Mouse (Mus musculus): ENCODE results near the gene Nrip2.
A peak's percentile ranks its signal among the peaks of the same experiment; 100 is the strongest.
"Not testable (repeated sequence)": the region's sequence is repeated elsewhere in the genome, so short reads cannot be mapped to it uniquely, and the experiment has no call there.

The Nrip2 gene

DNA sequence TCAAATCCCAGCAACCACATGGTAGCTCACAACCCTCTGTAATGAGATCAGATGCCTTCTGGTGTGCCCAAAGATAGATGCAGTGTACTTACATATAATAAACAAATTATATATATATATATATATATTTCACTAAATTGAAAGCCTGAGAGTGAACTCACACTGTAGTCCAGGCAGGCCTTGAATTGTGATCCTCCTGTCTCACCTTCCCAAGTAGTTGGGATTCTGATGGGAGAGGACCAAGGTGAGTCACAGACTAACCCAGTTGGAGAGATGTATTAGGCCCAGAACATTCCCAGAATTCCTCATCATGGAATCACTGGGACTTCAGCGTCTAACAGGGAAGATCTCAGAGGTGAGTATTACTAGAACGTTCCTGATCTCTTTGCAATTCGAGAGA lies at the start of gene Nrip2:
Gene Nrip2, plus strand, starts transcription at position 301 of the 400 bp plus-strand sequence.
- DNase-seq (ENCODE audit: low spot score) = no peak

DNA sequence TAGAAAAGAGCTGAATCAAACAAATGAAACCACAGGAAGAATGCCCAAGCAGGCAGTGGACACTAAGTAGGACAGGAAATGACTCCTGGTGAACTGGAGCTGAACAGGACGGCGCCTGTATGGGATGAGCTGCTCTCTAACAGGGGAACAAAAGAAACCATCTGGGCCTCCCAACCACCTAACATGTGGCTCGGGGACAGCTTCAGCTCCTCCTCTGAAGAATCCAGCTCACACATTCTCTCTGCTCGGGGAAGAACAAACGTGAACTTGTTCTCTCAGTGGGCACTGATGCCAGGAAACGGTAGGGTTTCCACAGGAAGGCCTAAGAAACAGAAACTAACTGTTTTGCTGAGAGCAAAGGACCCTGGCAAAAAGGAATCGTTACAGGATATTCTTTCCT lies 49.4 kb upstream of the Nrip2 start:
- no peak for DNase-seq (ENCODE audit: low spot score)

DNA sequence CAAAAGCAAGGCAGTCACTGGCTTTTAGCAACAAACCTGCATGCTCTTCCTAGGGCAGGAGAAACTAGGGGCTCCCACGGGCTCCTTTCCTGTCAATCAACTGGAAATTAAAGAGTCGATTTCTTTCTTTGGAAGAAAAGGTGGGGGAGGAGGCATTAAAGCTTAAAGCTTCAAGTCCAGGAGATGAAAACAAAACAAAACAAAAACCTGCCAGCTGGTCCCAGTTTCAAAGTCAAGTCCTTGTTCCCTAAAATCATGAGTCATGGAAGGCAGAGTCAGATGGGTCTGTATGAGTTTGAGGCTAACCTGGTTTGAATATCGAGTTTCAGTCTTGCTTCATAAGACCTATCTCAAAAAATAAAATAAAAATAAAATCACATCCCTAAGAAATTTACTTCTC lies 45.0 kb upstream of the Nrip2 start:
- DNase-seq (ENCODE audit: low spot score) = no peak

DNA sequence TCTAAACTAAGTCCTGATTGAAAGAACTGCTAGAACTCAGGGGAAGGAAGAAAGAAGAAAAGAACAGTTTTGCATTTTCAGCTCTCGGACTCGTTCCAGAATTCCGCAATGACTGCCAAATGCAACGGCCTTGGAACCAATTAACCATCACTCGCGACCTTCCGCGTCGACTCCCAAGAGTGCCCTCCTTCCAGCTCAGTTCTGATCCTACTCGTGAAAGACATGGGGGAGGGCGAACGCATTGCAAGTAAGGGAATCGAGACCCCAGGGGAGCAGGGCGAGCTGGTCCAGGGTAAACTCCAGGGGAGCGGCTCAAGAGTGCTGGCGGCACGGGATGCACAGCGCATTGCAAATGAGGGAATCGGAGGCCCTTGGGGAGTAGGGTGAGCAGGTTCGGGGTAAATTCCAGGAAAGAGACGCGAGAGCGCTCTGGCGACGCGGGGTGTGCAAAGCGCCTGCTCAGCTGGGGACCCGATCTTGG lies 43.9 kb upstream of the Nrip2 start:
- peak; percentile 20 for DNase-seq (ENCODE audit: low spot score)

DNA sequence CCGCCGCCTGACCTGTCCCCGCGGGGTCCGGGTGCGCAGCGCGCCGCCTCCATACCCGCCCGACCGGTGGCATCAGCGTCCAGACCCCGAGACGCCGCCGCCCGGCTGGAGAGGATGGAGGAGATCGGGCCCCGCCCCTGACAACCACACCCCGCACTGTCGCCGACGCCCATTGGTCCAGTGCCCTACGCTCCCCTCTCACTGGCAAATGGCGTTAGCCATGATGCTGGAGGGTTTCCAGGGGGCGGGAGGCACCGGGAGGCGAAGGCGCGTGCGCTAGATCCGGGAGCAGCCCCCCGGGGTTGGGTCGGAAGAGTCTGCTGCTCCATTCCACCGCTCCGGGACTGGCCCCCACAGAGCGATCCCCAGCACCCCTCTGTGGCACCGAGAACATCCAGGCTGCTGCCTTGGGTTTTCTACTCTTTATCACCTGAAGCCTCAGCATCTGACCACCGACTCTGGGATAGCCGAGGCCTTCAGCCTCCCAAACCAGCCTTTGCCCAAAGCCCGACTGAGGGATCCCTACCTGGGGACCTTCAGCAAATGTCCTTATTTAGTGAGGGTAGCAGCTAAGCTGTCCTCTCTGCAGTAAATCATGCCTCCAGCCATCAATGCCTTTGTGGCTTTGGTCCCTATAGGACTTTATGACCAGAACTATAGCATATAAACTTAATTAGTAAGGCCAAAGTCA lies 43.2 kb upstream of the Nrip2 start, which contains the start of gene Tulp3:
Gene Tulp3, minus strand, starts transcription at position 126 of the 691 bp plus-strand sequence.
- peak; percentile 96 for DNase-seq (ENCODE audit: low spot score)

DNA sequence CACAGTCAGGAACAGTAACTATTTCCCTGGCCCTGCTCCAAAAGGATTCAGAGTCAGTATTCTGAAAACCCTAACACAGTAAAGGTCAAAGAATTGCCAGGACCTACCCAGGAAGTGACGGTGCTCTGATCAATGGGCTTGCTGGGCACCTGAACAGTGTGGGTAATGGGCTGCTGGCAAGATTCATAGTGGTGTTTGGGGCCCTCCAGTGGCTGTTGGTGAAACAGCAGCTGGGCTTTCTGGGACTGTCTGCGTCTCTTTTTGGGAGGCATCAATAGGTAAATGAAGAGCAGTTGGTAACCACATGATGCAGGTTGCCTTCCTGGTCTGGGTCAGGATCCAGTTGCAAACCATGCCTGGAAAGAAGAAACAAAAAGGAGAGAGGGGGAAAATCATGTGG lies 40.1 kb upstream of the Nrip2 start:
- peak; percentile 54 for DNase-seq (ENCODE audit: low spot score)

DNA sequence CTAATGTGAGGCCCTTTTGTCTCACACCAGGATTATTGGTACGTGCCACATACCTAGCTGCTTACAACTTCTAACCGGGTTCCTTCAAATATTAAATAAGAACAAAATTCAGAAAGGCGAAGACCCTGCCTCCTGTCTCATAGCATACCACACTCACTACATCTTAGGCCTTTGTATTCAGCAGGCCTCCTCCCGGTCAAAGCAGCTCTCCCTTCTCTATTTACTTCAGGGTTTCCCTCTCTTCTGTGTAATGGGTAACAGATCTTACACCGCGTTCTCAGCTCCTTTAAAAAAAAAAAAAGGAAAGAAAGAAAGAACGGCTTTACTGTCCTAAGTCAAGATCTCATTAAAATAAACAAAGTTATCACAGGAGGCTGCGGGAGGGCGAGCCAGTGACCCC lies 37.2 kb upstream of the Nrip2 start:
- DNase-seq (ENCODE audit: low spot score) = no peak

DNA sequence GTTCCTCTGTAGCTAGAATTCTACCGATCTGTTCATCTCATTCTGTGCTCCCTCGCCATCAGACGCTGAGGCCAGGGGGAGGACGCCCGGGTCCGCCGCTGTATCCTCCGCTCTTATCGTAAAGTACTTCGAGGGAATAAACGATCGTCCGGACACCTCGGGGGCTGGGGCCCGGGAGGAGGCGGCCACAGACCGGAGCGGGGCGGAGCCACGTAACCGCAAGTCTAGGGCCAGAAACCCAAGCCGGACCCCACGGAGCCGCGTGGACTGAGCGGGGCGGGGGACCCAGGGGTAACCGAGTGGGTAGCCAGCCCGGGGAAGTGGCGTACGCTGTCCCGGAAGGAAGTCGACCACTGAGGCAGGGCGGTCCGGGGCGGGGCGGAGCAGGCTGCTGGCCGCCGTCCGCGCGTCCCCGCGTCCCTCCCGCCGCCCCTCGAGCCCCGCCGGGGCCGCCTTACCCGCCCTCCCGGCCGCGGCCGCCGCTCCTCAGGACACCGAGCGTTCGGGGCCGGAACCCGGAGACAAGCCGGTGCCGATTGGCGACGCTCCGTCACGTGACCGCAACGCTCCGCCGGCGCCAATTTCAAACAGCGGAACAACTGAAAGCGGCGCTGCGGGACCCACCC lies 36.6 kb upstream of the Nrip2 start, which contains the start of the genes Rhno1 and Foxm1:
Gene Rhno1, minus strand, starts transcription at position 531 of the 626 bp plus-strand sequence.
Gene Foxm1, plus strand, starts transcription at position 587 of the 626 bp plus-strand sequence.
- DNase-seq (ENCODE audit: low spot score) = peak; percentile 87

DNA sequence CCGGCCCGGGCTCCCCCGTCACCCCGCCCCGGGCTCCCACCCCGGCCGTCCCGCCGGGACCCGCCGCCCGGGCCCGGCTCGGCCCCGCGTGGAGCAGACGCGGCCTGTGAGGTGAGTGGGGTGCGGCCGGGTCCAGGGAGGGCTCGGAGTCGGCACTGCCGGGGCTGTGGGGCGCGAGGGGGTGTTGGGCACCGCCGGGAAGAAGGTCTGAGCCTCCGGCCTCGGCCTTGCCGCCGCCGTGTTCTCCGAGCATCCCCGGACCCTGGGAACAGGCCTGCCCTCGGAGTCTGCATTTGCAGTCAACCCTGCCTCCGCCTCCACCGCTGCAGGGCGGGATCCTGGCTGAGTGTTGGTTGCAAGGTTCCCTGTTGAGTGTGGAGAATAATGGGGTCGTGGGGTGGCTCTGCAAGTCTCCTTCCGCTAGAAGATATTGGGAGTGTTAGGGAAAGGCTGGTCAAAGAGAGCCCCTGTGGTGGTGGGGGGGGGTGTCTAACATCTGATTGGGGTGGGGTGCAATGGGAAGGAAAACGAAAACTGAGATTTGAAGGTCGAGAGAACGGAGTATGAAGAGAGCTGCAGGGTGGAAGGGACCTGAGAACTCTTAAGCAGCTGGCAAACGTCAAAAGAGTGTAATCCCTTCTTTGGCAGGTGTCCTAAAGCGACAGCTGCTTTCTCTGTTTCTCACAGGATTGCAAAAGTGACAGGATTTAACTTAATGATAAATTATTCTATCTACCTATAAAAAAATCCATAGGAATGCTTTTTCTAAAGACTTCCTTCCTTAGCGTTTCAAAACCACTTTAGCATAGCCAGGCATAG lies 35.9 kb upstream of the Nrip2 start:
- no peak for DNase-seq (ENCODE audit: low spot score)

DNA sequence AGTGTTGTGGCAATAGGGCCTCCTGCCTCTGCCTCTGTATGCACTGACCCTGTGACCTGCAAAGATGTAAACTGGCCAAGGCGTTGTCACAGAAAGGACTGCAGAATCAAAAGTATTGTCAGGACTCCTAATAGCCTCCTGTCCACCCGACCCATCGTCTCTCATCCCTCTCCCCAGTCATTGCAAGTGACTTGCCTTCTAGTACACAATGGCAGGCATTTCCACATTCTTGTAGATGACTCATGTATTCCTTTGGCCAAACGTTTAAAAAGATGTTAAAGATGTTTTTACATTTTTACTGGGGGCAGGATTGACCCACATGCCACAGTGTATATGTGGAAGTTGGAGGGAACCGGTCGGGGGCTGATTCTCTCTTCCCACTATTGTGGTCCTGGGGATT lies 34.4 kb upstream of the Nrip2 start:
- no peak for DNase-seq (ENCODE audit: low spot score)

DNA sequence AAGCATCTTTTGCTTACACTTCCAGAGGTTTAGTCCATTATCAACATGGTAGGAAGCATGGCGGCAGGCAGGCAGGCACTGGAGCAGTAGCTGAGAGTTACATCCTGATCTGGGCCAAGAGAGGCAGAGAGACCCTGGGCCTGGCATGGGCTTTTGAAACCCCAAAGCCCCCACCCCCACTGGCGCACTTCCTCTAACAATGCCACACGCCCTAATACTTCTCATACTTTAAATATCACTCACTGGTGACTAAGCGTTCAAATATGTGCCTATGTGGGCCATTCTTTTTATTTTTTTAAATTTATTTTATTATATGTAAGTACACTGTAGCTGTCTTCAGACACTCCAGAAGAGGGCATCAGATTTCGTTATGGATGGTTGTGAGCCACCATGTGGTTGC lies 32.6 kb upstream of the Nrip2 start:
- DNase-seq (ENCODE audit: low spot score) = no peak

DNA sequence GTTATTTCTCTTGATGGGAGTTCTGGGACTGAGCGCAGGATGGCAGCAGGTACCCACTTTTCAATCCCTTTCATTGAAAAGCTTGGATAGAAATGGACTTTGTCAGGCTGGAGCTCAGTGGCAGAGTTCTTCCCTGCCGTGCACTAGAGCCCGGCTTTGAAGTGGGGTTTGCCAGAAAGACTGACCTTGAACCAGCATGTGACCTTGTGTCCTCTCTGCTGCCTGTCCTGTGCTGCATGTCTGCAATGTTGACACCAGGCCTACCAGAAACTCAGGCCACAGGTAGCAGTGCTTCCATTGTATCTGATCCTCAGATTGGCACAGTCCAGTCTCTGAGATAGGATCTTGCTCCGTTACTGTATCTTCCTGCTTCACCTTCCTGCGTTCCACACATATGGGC lies 29.1 kb upstream of the Nrip2 start:
- no peak for DNase-seq (ENCODE audit: low spot score)

DNA sequence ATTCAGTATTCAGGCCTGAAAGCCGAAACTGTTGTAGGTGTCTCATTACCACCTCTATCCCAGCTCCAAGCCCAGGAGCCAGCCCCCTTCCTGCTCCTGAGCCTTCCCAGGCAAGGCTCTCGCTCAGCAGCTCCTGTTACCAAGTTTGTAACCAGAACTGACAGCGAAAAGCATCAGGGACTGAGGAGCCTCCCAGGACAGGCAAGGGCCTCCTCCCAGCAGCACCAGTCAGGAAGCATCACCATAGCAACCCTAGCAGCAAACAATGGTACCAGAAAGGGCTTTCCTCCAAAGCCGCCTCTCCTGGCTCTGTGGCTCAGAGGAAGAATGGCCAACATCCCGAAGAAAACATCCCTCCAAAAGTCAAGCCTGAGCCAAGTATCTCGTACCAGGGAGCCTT lies 23.9 kb upstream of the Nrip2 start, which contains the start of the genes Tex52 and Gm44596:
Gene Tex52, plus strand, starts transcription at position 265 of the 400 bp plus-strand sequence.
Gene Gm44596, plus strand, starts transcription at position 312 of the 400 bp plus-strand sequence.
- DNase-seq (ENCODE audit: low spot score) = no peak

DNA sequence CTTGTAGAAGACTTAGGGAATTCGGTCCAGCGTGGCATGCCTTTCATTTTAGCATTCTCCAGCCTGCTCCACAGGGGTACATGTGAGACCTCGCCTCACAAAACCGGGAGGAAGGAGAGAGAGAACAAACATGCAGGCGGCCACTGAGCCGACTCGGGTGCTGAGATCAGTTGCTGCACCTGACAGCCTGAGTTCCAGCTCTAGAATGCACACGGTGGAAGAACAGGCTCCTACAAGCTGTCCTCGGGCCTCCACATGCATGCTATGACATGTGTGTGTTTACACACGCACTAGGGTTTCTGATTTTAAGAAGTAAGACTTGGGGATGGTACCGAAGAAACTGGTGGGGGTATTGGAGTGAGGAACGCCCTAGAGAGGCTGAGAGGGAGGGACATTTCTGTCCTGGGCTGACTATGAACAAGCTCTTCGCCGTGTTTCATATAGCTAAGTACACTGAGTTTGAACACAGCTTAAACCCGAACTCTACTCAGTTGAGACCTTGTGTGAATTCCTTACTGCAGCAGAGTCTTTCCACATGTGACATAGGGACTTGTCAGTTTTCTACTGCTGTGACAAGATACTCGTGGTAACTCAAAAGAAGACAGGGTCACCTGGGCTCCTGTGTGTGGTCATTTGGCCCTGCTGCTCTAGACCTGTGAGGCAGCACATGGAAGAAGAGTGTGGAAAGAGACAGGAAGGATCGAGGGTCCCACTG lies 22.6 kb upstream of the Nrip2 start:
- DNase-seq (ENCODE audit: low spot score) = peak; percentile 45

DNA sequence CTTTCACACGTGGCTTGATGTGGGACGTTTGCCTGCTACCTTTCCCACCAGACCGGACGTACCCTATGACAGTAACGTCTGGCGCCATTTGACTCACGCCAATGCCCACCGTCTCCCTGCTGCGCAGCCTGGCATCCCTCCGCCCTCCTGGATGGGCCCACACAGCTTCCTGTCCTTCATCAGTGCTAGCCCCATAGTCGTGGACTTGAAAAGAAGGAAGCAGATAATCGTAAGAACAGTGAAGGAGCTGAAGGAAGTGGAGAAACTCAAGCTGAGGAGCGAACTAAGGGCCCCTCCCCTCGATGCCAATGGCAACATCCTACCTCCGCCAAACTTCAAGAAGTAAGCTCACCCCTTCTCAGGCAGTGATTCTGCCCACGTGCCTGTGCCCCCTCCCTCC lies 19.5 kb upstream of the Nrip2 start:
- no peak for DNase-seq (ENCODE audit: low spot score)

DNA sequence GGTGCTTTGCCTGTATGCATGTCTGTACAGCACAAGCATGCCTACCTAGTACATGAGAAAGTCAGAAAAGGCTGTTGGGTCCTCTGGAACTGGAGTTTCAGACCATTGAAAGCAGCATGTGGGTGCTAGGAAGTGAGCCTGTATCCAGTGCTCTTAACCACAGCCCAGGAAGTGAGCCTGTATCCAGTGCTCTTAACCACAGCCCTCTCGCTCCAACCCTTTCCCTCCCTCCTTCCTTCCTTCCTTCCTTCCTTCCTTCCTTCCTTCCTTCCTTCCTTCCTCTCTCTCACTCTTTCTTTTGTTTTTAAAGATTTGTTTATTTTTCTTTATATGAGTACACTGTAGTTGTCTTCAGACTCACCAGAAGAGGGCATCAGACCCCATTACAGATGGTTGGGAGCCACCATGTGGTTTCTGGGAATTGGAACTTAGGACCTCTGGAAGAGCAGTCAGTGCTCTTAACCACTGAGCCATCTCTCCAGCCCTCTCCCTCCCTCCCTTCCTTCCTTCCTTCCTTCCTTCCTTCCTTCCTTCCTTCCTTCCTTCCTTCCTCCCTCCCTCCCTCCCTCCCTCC lies 18.4 kb upstream of the Nrip2 start:
- DNase-seq (ENCODE audit: low spot score) = not testable (repeated sequence)

DNA sequence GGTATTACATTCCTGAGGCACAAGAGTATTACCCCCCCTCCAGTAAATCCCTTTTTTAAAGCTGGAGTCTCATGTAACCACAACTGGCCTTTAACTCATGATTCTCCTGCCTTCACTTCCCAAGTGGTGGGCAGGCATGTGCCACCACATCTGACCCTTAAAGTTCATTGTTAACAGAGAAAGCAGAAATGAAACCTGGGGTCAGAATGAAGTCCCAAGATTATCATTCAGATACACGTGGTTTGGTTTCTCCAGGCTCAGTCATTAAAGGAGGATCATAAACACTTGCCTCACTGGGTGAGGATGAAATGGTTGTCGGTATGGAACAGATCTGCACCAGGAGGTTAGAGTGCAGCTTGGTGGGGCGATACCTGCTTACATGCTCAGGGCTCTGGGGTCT lies 17.8 kb upstream of the Nrip2 start:
- DNase-seq (ENCODE audit: low spot score) = no peak

DNA sequence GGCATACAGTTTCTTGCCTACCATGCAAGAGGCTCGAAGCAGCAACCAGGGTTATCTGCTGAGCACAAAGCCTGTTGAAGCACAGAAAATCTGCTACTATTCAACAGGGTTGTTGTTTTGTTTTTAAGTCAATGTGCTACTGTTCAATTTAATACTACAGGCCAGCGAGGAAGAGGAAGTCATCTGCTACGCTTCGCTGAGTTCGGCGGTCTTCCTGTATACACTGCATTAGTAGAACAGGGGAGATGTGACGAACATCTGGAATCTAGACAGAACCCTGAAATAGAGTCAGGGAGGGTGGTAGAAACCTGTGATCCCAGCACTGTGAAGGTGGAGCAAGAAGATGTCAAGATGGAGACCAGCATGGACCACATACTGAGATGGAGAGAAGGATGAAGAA lies 15.3 kb upstream of the Nrip2 start:
- no peak for DNase-seq (ENCODE audit: low spot score)

DNA sequence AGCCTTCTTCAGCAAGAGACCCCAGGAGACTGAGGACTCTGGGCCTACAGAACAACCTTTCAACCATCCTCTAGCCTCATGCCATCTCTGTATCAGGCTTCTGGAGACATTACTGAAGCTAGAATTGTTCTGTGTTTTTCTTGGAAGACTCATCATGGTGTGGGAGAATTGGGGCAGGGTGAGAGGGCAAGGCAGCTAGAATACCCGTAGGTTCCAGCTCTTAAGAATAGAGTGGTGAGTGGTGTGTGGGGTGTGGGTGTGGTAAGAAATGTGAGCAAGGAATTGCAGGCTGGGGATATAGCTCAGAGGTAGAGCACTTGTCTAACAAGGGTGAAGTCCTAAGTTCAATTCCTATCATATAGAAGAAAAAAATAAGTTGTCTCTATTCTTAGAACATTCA lies 14.1 kb upstream of the Nrip2 start:
- no peak for DNase-seq (ENCODE audit: low spot score)

DNA sequence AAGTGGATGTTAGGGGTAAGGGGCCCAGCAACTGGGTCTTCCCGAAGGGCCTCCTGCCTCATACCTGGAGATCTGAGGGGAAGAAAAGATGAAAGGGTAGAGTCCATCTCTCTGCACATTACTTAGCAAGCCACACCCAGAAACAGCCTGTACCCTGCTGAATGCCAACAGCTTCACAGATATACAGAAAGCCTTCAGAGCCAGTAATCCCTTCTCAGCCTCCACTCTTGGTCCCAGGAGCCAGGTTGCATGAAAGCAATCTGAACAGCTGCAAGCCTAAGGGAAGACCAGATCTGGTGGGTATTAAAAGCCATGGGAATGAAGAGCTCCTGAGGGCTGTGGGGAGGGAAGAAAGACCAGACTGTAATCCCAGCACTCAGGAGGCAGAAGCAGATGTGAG lies 9.9 kb upstream of the Nrip2 start:
- no peak for DNase-seq (ENCODE audit: low spot score)

DNA sequence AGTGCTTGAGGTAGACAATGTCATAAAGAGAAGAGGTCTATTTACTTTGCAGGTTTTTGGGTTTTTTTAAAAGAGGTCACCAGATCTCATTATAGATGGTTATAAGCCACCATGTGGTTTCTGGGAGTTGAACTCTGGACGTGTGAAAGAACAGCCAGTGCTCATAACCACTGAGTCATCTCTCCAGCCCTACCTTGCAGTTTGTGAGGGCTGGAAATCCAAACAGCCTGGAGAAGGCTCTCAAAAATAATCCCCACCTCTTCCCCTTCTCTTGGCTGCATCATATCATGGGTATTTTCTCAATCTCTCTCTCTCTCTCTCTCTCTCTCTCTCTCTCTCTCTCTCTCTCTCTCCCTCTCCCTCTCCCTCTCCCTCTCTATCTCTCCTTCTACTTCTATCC lies 8.4 kb upstream of the Nrip2 start:
- no peak for DNase-seq (ENCODE audit: low spot score)

Data from urinary bladder, postnatal 14 days (tissue).